Mouse (Mus musculus) lung, postnatal 14 days (tissue): ENCODE measurements around the gene Cfap97d1.
"Not testable (repeated sequence)": the region's sequence is repeated elsewhere in the genome, so short reads cannot be mapped to it uniquely, and the experiment has no call there.

Experiments used
- DNase-seq: peaks from one replicate; pipeline ENCODE4 v3.0.0; 2021

The Cfap97d1 gene

GRCm38 (mm10) chr11:101974181-101974580 lies 9.9 kb upstream of the Cfap97d1 start:
- no peak for DNase-seq

GRCm38 (mm10) chr11:101974923-101975322 lies 9.2 kb upstream of the Cfap97d1 start:
- peak; percentile 46 for DNase-seq

GRCm38 (mm10) chr11:101976949-101977348 lies 7.1 kb upstream of the Cfap97d1 start:
- no peak for DNase-seq

- no peak for DNase-seq
These were observed 4.9 kb upstream of the Cfap97d1 start for GRCm38 (mm10) chr11:101979140-101979539.

GRCm38 (mm10) chr11:101980603-101981157 lies 3.4 kb upstream of the Cfap97d1 start:
- DNase-seq: no peak

- DNase-seq: peak; percentile 39
These were observed 2.2 kb upstream of the Cfap97d1 start for GRCm38 (mm10) chr11:101981850-101982249.

- no peak for DNase-seq
These were observed 1.1 kb upstream of the Cfap97d1 start for GRCm38 (mm10) chr11:101982981-101983411.

GRCm38 (mm10) chr11:101983431-101983921 lies 603 bp upstream of the Cfap97d1 start:
- DNase-seq: no peak

GRCm38 (mm10) chr11:101985450-101985849 lies 1.4 kb downstream of the Cfap97d1 start:
- DNase-seq: not testable (repeated sequence)

GRCm38 (mm10) chr11:101985990-101986389 lies 1.9 kb downstream of the Cfap97d1 start:
- DNase-seq: peak; percentile 89

- no peak for DNase-seq
These were observed 2.8 kb downstream of the Cfap97d1 start, which contains the start of gene Dusp3 for GRCm38 (mm10) chr11:101986913-101987312. Gene Dusp3 (minus strand): TSS chr11:101987013.

- no peak for DNase-seq
These were observed 6.2 kb downstream of the Cfap97d1 start for GRCm38 (mm10) chr11:101990244-101990643.

GRCm38 (mm10) chr11:101991813-101992212 lies 7.7 kb downstream of the Cfap97d1 start:
- DNase-seq: no peak

- no peak for DNase-seq
These were observed 8.3 kb downstream of the Cfap97d1 start for GRCm38 (mm10) chr11:101992411-101992810.

GRCm38 (mm10) chr11:101994100-101994499 lies 10.0 kb downstream of the Cfap97d1 start:
- no peak for DNase-seq

- no peak for DNase-seq
These were observed 11.9 kb downstream of the Cfap97d1 start for GRCm38 (mm10) chr11:101995938-101996337.

- no peak for DNase-seq
These were observed 14.2 kb downstream of the Cfap97d1 start for GRCm38 (mm10) chr11:101998258-101998657.

- no peak for DNase-seq
These were observed 15.4 kb downstream of the Cfap97d1 start for GRCm38 (mm10) chr11:101999466-101999865.

- DNase-seq: no peak
These were observed 20.2 kb downstream of the Cfap97d1 start for GRCm38 (mm10) chr11:102004251-102004650.

GRCm38 (mm10) chr11:102006271-102006670 lies 22.2 kb downstream of the Cfap97d1 start:
- no peak for DNase-seq

GRCm38 (mm10) chr11:102006688-102007087 lies 22.6 kb downstream of the Cfap97d1 start:
- no peak for DNase-seq

GRCm38 (mm10) chr11:102008372-102008771 lies 24.3 kb downstream of the Cfap97d1 start:
- no peak for DNase-seq

GRCm38 (mm10) chr11:102008954-102009637 lies 25.0 kb downstream of the Cfap97d1 start:
- DNase-seq: peak; percentile 35

GRCm38 (mm10) chr11:102010140-102010539 lies 26.1 kb downstream of the Cfap97d1 start:
- DNase-seq: no peak
